Mouse (Mus musculus): ENCODE measurements at regions not wholly inside any gene's neighbourhood (a gene's known extent, or its start where the extent isn't known, plus 50 kb on each side); places are given as distances from the start of the nearest gene placed in this dataset.

DNA sequence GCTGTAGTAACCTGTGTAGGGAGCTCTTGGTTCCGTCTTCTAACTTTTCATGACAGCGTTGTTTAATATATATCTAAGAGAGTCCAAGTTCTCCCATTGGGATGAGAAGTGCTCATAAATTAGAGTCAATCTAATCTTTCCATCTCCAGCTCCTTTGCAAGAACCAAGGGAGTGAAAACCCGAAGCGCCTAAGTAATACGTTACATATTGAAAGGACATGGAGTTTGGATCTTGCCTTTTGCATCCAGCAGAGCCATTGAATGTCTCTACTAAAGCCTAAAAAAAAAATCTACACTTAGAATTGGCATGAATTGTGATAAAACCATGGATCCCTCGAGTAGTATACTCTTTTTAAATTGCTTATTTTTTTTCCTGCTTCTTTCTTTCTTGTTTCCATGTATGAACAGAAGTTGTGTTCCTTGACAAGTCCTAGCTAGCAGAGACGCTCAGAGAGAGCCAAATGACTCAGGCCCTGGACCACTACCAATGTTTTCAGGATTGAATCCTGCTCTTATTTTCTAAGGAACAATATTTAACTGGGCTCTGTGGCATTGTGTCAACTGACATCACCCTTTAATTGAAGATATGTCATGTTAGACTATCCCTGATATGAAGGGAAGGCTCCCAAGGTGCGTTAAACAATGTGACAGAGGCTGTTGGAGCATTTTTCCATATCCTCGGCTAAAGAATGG lies 146.8 kb upstream of the Maf start:
- ATAC-seq (replicated peaks; ENCODE audit: poor library complexity): no peak

GRCm38 (mm10) chr8:115850552-115850951 lies 143.0 kb upstream of the Maf start:
- no peak for ATAC-seq (replicated peaks; ENCODE audit: poor library complexity)

DNA sequence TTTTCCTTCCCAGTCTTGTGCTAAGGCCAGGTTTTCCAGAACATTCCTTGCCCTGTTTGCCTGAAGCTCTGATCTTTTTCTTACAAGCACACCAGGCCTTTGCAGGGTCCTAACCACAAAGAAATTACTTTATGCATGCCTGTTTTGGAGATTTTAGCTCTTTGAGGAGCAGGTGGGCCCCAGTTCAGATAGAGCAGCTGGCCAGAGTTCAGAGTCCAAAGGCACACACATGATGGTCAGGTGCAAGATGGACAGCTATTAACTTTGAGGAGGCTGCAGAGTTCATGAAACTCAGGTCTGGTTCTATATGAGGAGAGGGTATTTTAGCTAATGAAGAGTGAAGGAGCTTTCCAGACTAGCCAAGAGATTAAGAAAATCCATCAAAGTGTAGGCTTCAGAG lies 125.8 kb upstream of the Maf start:
- ATAC-seq (replicated peaks; ENCODE audit: poor library complexity): no peak

DNA sequence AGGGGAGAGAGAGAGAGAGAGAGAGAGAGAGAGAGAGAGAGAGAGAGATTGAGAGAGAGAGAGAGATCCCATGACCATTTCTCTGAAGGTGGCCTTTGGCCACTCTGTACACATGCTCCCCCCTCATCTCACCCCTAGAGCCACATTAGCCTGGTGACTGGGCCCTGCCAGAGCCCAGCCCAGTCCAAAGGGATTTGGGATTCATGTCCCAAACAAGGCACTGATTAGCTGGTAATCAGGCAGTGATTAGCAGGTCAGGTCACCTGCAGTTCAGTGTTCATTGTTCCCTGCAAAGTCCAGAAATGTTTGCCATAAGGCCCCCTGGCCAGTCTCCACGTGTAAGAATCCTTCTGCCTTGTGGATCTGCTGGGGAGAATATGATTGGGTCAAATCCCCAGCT lies 124.1 kb upstream of the Maf start:
- no peak for ATAC-seq (replicated peaks; ENCODE audit: poor library complexity)

DNA sequence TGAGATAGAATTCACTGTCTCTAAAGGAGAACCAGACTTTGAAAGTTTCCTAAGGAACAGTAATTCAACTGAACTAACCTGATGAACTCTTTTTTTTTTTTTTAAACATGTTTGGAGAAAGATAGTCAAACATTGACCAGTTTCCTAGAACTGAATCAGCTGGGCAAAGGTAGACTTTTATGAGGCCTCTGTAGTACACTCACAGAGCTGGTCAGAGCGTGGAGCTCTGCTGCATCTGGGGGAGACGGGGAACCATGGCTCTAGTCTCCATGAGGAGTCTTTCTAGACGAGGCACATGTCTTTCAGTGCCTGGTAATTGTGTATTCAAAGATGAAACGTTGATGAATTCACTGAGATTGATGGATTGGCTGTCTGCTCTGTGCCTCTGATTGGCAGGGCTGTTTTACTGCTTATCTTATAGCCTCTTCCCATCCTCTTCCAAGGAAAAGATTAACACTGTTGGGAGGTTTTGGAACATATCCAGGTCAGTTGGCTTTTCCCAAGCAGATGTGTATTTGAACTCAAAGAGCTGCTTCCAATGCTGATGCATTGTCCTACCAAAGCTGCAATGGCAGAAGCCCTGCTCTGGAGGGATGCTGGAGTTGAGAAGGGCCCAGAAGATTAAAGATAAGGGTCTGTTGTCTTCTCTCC lies 122.5 kb upstream of the Maf start:
- ATAC-seq (replicated peaks; ENCODE audit: poor library complexity): no peak

DNA sequence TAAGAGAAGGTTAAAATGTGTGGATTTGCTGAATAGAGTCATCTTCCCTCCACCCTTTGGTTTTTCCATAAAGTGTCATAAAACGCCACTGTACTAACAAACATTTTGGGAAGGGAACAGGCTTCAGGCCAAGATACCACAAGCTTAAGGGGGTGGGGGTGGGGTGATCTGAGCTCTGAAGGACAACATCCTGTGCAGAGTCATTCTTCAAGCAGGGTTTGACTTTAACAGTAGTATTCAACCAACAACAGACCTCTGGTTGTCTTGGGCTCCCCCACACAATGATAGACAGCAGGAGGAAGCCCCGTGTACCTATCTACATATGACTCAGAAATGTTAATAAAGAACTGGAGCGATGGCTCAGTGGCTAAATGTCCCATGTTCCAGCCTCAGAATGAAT lies 118.9 kb upstream of the Maf start:
- peak; percentile 44; the same call in 1 of the 2 replicates for ATAC-seq (replicated peaks; ENCODE audit: poor library complexity)

DNA sequence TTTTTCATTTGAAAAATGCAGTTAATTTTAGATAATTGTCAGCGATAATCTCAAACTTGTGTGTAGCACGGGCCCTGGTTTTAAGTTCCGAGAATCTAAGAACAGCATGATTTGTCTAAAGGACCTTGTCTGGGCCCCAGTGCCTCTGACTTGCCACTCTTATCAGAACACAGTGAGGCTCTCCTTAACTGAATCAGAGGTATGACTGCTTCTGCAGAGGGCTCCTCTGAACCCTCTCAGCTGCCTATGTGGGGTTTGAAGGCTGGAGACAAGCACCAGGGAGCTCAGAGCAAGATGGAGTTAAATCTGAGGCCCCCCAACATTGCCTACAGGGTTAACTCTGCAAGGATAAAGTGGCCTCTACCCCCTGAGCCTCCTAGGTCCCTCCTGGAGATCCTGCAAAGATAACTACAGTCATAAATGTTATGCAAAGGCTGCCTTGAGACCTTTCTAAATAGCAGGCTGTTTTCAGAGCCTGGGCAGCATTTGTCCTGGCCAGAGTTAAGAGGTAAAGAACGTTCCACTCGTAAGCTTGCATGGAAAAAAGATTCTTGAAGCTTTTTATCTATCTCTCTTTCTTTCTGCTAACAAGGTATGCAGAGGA lies 118.4 kb upstream of the Maf start:
- no peak for ATAC-seq (replicated peaks; ENCODE audit: poor library complexity)

DNA sequence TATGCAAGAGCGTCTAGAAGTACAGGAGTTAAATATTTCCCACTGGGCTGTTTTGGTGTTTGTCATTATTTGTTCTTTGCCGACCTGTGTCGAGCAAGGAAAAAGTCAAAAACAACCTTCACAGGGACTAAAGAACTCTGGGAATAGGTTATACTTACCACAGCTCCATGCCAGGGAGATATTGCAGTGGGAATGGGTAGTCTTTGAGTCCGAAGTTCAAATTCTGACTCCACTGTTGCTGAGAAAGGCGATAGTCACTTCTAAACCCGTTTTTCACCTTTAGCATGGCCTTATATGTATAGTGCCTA lies 116.8 kb upstream of the Maf start:
- ATAC-seq (replicated peaks; ENCODE audit: poor library complexity): no peak

GRCm38 (mm10) chr8:115823673-115824477 lies 116.3 kb upstream of the Maf start:
- no peak for ATAC-seq (replicated peaks; ENCODE audit: poor library complexity)

DNA sequence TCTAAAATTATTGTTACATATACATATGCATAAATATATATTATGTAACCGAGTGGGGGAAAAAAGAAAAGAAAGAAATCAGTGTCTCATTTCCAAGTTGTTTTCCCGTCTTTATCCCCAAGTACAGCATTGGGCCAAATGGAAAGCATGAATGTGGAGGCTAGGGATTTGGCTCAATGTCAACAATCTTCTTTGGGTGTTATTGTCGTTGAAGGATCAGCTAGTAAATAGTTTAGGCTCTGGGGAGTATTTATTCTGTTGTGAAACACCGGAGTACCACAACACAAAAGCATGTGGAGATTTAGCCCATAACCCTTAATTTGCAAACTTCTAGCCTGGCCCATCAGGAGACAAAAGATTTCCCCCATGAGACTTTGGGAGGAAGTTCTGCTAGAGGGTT lies 105.8 kb upstream of the Maf start:
- ATAC-seq (replicated peaks; ENCODE audit: poor library complexity): no peak

GRCm38 (mm10) chr8:115806579-115806978 lies 99.0 kb upstream of the Maf start:
- ATAC-seq (replicated peaks; ENCODE audit: poor library complexity): no peak

- ATAC-seq (replicated peaks; ENCODE audit: poor library complexity): no peak
Measured at GRCm38 (mm10) chr8:115806139-115806538, 98.5 kb upstream of the Maf start.

DNA sequence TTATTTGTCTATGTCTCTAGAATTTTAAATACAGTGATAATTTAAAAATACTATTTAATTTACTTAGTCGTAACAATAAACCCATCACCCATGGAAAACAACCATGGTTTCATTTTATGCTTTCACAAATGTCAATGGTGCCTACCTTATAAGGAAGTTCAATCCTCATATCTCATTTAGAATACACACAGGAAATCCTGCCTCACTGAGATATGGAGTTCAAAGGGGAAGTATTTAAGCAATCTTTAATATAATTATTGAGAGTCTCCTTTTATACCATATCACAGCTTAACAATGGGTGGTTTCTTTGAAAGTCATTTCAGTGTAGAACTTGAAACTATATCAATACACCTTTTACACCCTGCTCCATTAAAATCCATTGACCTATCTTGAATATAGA lies 86.0 kb upstream of the Maf start:
- ATAC-seq (replicated peaks; ENCODE audit: poor library complexity): peak; percentile 83

GRCm38 (mm10) chr8:115788421-115788820 lies 80.8 kb upstream of the Maf start:
- ATAC-seq (replicated peaks; ENCODE audit: poor library complexity): no peak

- no peak for ATAC-seq (replicated peaks; ENCODE audit: poor library complexity)
Measured at GRCm38 (mm10) chr8:115786185-115786584, 78.6 kb upstream of the Maf start.

DNA sequence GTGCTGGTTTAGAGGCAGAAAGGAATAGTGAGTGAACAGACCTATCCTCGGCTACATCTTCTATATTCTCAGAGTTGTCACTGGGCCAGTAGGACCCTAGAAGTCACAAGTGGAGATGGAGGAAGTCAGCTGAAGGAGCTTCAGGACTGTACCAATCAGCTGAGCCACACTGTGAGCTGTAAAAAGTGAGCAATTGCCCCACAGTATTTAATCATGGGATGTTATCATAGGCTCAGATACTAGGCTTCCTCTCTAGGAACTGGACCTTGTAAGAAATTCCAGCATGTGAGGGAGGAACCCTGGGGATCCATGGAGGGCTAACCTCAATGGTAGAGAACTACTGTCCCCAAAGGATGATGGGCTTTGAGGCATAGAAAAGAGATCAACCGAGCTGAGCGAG lies 78.2 kb upstream of the Maf start:
- ATAC-seq (replicated peaks; ENCODE audit: poor library complexity): no peak

GRCm38 (mm10) chr8:115783364-115783763 lies 75.8 kb upstream of the Maf start:
- ATAC-seq (replicated peaks; ENCODE audit: poor library complexity): no peak

- ATAC-seq (replicated peaks; ENCODE audit: poor library complexity): peak; percentile 79
Measured at GRCm38 (mm10) chr8:115778433-115778832, 70.8 kb upstream of the Maf start.

- ATAC-seq (replicated peaks; ENCODE audit: poor library complexity): no peak
Measured at GRCm38 (mm10) chr8:115771060-115771459, 63.5 kb upstream of the Maf start.

GRCm38 (mm10) chr8:115768631-115769030 lies 61.0 kb upstream of the Maf start:
- ATAC-seq (replicated peaks; ENCODE audit: poor library complexity): no peak

DNA sequence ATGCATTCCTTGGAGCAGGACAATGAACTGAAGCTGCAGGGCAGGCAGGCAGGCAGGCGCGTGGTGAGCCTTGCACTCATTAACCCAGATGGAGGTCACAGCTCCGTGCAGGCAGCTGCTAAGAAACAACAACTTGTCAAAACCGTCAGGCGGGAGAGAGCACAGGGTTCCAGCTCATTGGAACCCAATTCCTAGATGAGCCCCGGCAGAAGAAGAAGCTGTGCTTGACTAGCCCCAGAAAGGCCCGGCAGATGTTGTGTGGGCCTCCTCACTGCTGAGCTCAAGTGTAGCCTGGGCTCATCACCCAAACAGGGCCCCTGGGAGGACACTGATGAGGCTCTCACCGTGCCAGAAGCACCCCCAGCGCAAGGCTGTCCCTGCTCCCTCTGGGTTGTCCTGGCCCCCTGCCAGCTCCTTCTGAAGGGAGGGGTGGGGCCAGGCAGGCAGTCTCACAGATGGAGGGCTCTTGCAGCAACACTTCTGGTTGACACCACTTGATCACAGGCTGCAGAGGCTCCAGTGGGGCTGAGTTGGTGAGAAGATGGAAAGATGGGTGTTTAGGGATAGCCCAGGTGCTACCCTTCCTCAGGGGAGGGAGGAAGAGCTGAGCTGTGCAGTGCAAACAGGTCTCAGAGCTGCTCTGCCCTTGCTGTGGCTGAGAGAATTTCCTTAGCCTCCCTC lies 58.8 kb upstream of the Maf start:
- no peak for ATAC-seq (replicated peaks; ENCODE audit: poor library complexity)
